Mouse (Mus musculus): ENCODE results near the gene Tub.

GRCm38 (mm10) chr7:109000315-109000954, 50.3 kb downstream of the Tub start:
- TF ChIP-seq ZC3H11A (IDR thresholded peaks at IDR 0.05; ENCODE audit: borderline replicate concordance, low read depth, low read length) (no peak), HCFC1 (IDR thresholded peaks at IDR 0.05; ENCODE audit: borderline replicate concordance, insufficient read depth, low read length) (no peak), MAFK (IDR thresholded peaks at IDR 0.05; ENCODE audit: insufficient read depth, low read depth, low read length) (no peak), CHD2 (IDR thresholded peaks at IDR 0.05; ENCODE audit: low read depth, low read length) (no peak)

Measured in ES-E14 (cell line).